Mouse (Mus musculus) ES-E14 (cell line): Measurements from ENCODE around the gene Pex11b. TPM values are rescaled to one million over a fixed set of nuclear protein-coding genes. Genes with fewer than 3 reads are reported as not detected.

Experiments used
- DNase-seq: peaks from one replicate; pipeline ENCODE4 v3.0.0-alpha.2; 2013; ENCODE audit warnings: low read depth, low spot score
- H3K27ac ChIP-seq: 2 replicates; pipeline ENCODE4 v1.5.1; 2012; ENCODE audit warnings: low read depth, mild to moderate bottlenecking, low read length, moderate library complexity, mixed read lengths; ENCODE audit not compliant: poor library complexity, insufficient read depth, severe bottlenecking
- H3K36me3 ChIP-seq: 2 replicates; pipeline ENCODE4 v1.6.1; 2012; ENCODE audit warnings: mild to moderate bottlenecking, low read length, moderate library complexity, mixed read lengths; ENCODE audit not compliant: control insufficient read depth, poor library complexity, insufficient read depth, severe bottlenecking
- H3K4me1 ChIP-seq, 2 experiments: fragments of 150-350 bp in 1 of 2; sonication (generic) in 1 of 2; 2 replicates each; pipeline ENCODE4 v1.6.1; 2012; ENCODE audit warnings: low read length in 2 of 2, mild to moderate bottlenecking in 1 of 2, mixed read lengths in 1 of 2; ENCODE audit not compliant: control insufficient read depth in 2 of 2, insufficient read depth in 2 of 2, poor library complexity in 1 of 2
- H3K4me3 ChIP-seq, 2 experiments: fragments of 150-350 bp in 1 of 2; sonication (generic) in 1 of 2; 2 replicates each; pipeline ENCODE4 v1.5.1; 2012; ENCODE audit warnings: low read length in 2 of 2, low read depth in 1 of 2, mild to moderate bottlenecking in 1 of 2, mixed read lengths in 1 of 2; ENCODE audit not compliant: insufficient read depth in 1 of 2, poor library complexity in 1 of 2, severe bottlenecking in 1 of 2
- H3K9ac ChIP-seq: 2 replicates; pipeline ENCODE4 v1.6.1; 2012; ENCODE audit warnings: low read depth, mild to moderate bottlenecking, low read length, mixed read lengths; ENCODE audit not compliant: poor library complexity, insufficient read depth, severe bottlenecking
- H3K9me3 ChIP-seq: fragments of 150-350 bp; sonication (generic); 2 replicates; pipeline ENCODE4 v1.6.1; 2012; ENCODE audit warnings: low read depth, mild to moderate bottlenecking, low read length; ENCODE audit not compliant: control insufficient read depth, insufficient read depth
- CHD2 ChIP-seq: IDR thresholded peaks from 2 replicates; pipeline ENCODE4 v1.6.1; 2014; ENCODE audit warnings: mild to moderate bottlenecking, low read depth, low read length, inconsistent platforms
- HCFC1 ChIP-seq: IDR thresholded peaks from 2 replicates; pipeline ENCODE4 v1.6.1; 2012; ENCODE audit warnings: low read length, inconsistent platforms, borderline replicate concordance; ENCODE audit not compliant: insufficient read depth
- MAFK ChIP-seq: IDR thresholded peaks from 2 replicates; pipeline ENCODE4 v1.6.1; 2014; ENCODE audit warnings: mild to moderate bottlenecking, low read depth, low read length, inconsistent platforms; ENCODE audit not compliant: insufficient read depth
- ZC3H11A ChIP-seq: IDR thresholded peaks from 2 replicates; pipeline ENCODE4 v1.6.1; 2012; ENCODE audit warnings: low read depth, mild to moderate bottlenecking, inconsistent platforms, low read length, borderline replicate concordance
- ZNF384 ChIP-seq: IDR thresholded peaks from 2 replicates; pipeline ENCODE4 v1.6.1; 2012; ENCODE audit warnings: low read depth, low read length, inconsistent platforms
- in situ Hi-C, 2 experiments: fragments of 600-800 bp; cut with MboI; formaldehyde crosslinking; loops; one replicate each; pipeline ENCODE4 v1.15.1; 2025; ENCODE audit warnings: low sequenced_read_pairs in 2 of 2, inconsistent platforms in 1 of 2; ENCODE audit not compliant: unreplicated experiment in 2 of 2
- total RNA-seq: library from RNA; depleted of rRNA; stranded (reverse); fragments of 300-350 nt; gene quantifications from 2 replicates; pipeline ENCODE4 v1.2.3, GENCODE M21; 2012

The Pex11b gene
- total RNA-seq, 1 experiment = 15.6 TPM

GRCm38 (mm10) chr3:96679159-96679674 is 44.0 kb downstream of the Pex11b start:
- Histone ChIP-seq H3K9ac (peak overlapping the region; percentile 18; the same call in 1 of the 2 replicates), H3K4me3 (no peak overlapping the region), H3K4me1 (peaks cover 25 to 29% of the 10 kb centered on the region in 2 experiments), H3K27ac (peak overlapping the region; percentile 90), H3K36me3 (no peaks in the 10 kb centered on the region), H3K9me3 (no peaks in the 10 kb centered on the region)
- in situ Hi-C loops = no loop called here
- no peak for DNase-seq
- TF ChIP-seq ZNF384 (no peak), ZC3H11A (no peak), HCFC1 (no peak)

- TF ChIP-seq CHD2 (no peak), MAFK (no peak), HCFC1 (no peak), ZNF384 (no peak), ZC3H11A (no peak)
- Histone ChIP-seq H3K27ac (no peak overlapping the region), H3K36me3 (no peaks in the 10 kb centered on the region), H3K9me3 (no peaks in the 10 kb centered on the region), H3K4me3 (no peak overlapping the region; a peak in 1 of 4 replicates), H3K4me1 (peaks cover 27% of the 10 kb centered on the region in 2 experiments), H3K9ac (no peak overlapping the region)
- DNase-seq = no peak
- in situ Hi-C loops = no loop called here
These were observed 45.2 kb downstream of the Pex11b start for GRCm38 (mm10) chr3:96680269-96680956.

- in situ Hi-C loops = no loop called here
- Histone ChIP-seq H3K27ac (no peak overlapping the region), H3K4me3 (no peak overlapping the region), H3K9me3 (no peaks in the 10 kb centered on the region), H3K36me3 (no peaks in the 10 kb centered on the region), H3K9ac (no peak overlapping the region), H3K4me1 (peaks cover 18 to 19% of the 10 kb centered on the region in 2 experiments)
- DNase-seq = no peak
- no peak for TF ChIP-seq HCFC1
- TF ChIP-seq ZNF384 = no peak
- no peak for TF ChIP-seq MAFK
- TF ChIP-seq ZC3H11A = no peak
- no peak for TF ChIP-seq CHD2
These were observed 48.3 kb downstream of the Pex11b start for GRCm38 (mm10) chr3:96683496-96683895.

GRCm38 (mm10) chr3:96684151-96684821 is 49.1 kb downstream of the Pex11b start:
- Histone ChIP-seq H3K4me1 (peaks cover 14 to 19% of the 10 kb centered on the region in 2 experiments), H3K4me3 (peak overlapping the region; percentile 40 to 49), H3K27ac (no peak overlapping the region), H3K9me3 (no peaks in the 10 kb centered on the region), H3K9ac (peak overlapping the region; percentile 25; the same call in 1 of the 2 replicates), H3K36me3 (no peaks in the 10 kb centered on the region)
- no peak for DNase-seq
- in situ Hi-C loops = no loop called here
- TF ChIP-seq HCFC1 (no peak), MAFK (no peak), CHD2 (no peak), ZC3H11A (no peak), ZNF384 (no peak)
